Mouse (Mus musculus) megakaryocyte, adult 5-6 weeks (primary cell): ENCODE results near the gene Prrx2. TPM values are rescaled to one million over a fixed set of nuclear protein-coding genes. Genes with fewer than 3 reads are reported as not detected.
A peak's percentile ranks its signal among the peaks of the same experiment; 100 is the strongest.

ENCODE experiments used
- ATAC-seq: 2 replicates; pipeline ENCODE4 v1.8.0; 2016; ENCODE audit warnings: mild to moderate bottlenecking, inconsistent platforms; ENCODE audit not compliant: poor library complexity, severe bottlenecking
- total RNA-seq, 2 experiments: library from RNA; stranded (forward) in 1 of 2; stranded (reverse) in 1 of 2; fragments of 153-499, 151-499 nt in 1 of 2; fragments of 221-1000, 200-1000 nt in 1 of 2; gene quantifications; 2 replicates each; pipeline versions ENCODE4 v1.2.3 to v1.2.4; 2015 to 2017

Gene Prrx2
- total RNA-seq, 2 experiments from 2014 or later, result not detected

DNA sequence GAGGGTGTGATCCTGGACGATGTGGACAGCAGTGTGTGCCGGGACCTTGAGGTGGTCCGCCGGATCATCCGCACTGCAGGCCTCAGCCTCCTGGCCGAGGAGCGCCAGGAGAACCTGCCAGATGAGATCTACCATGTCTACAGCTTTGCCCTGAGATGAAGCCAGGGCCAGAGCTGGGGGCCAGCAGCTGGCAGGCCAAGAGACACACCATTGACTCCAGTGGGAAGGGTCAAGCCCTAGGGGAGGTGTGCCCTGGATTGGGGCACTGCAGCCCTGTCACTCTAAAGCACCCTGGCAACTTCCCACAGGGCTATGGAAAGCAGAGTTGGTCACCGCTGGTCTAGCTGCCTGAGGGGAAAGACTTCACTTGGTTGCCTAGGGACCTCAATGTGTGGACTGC, 12.3 kb upstream of the Prrx2 start:
- ATAC-seq, result no peak

DNA sequence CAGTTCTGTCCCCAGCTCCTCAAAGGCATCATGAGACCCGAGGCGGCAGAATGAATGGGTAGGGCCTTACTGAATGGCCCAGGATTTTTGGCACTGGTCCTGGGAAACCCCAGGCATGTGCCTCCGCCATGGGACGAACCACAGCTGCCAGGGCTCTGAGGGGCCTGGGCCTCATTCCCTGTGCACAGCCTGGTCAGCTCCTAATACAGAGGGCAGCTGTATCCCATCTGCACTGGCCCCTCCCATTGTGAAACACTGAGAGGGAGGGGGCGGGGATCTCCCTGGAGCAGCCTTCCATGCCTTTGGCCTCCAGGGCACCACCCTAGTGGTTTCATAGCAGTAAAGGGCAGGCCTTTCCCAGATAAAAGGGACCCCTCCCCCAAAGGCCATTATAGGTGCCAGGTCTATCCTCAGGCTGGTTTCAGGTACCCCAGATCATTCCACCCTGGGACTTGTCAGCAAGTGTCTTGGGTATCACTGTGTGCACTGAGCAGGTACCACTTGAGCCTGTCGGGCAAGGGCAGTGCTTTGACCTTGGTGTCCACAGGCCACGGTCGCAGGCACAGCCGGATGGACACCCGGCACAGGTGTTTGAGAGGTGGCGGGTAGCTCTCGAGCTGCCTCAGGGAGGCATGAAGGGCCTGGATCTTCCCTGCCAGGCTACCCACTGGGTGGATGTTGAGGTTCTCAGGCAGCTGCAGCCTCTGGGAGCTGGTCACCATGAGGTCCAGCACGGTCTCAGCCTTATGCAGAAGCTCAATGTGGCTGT, 11.2 kb upstream of the Prrx2 start:
- ATAC-seq, result no peak

DNA sequence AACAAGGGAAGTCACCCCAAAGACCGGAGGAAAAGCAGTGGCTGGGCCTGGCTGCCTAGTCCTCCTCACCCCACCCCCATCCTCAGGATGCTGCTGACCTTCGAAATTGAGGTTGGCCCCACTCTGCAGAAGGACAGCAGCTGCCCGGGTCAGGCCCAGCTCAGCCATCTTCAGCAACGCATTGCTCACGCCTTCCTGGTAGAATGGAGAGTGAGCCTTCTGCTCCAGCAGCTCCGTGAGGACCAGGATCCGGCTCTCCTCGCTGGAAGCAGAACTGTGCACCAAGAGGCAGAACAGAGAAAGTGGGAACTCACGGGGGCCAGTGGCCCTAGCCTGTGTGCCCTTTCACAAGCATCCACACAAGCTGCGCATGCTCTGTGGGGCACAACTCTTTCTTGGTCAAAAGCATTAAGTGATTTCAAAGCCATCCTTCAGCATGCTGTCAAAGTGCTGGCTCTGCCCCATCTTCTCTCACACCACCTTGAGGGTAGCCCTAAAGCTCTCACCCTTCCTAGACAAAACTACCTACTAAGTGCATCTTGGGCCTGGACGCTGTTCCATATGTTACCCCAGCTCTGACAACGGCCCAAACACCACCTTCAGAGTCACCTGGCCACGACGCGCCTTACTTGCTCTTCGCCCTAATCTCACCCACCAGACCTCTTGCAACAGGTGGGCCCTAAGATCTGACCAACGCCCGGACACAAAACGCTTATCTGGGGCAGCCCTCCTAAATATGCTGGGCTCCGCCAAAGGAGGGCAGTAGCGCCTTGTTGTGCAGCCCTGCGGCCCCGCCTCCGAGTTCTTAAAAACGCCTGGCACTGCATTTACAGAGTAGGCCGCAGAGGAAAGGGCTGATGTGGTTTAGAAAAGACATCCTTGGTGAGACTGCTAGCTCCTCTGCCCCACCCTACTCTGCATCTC, 7.7 kb upstream of the Prrx2 start:
- peak; percentile 48 for ATAC-seq

DNA sequence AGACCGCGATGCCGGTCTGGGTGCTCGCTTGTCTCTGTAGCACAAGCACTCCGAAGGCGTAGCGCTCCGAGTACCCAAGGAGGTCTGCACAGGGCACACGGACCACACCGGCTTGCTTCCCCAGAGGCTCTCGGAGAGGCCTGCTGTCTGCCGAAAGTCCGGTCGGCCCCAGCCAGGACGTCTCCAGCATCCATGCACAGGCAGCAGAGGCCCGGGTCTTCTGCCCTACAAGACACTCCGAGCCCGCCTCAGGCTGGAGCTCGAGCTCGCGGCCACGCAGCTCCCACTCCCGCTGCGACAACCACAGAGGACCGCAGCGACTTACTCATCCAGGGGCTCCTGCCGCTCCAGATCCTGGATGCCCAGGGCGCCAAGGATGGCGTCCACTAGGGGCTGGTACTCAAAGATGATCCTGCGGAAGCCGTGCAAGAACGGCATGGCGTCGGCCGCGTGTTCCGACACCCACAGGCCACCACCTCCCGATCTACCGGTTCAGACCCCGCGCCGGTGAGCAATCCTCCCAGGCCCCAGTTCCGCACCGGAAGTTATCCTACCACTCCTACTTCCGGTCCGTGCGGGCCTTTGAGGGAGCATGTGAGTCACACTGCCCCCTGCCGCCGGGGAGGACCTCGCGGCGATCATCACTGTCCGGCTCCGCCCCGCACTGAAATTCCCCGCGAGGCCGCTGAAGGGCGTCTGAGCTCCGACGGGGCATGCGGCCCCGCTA, 6.9 kb upstream of the Prrx2 start:
- peak; percentile 83 for ATAC-seq

DNA sequence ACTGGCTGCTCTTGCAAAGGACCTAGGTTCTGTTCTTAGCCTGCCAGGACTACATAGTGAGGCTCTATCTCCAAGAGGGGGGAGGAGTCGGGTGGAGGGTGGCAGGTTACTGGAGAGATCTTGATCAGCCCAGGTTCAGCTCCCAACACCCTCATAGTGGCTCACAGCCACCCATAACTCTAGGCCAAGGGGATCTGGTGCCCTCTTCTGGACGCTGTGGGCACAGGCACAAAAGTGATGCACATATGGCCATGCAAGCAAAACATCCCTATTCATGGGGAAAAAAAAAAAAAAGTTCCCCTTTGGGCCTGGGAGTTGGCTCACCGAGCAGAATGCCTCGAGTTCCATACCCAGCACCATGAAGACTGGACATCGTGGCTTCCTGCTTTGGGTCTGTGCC, 5.5 kb upstream of the Prrx2 start:
- ATAC-seq, result 0 out of 2 replicates have a peak, but pooled peaks have one; percentile 16

DNA sequence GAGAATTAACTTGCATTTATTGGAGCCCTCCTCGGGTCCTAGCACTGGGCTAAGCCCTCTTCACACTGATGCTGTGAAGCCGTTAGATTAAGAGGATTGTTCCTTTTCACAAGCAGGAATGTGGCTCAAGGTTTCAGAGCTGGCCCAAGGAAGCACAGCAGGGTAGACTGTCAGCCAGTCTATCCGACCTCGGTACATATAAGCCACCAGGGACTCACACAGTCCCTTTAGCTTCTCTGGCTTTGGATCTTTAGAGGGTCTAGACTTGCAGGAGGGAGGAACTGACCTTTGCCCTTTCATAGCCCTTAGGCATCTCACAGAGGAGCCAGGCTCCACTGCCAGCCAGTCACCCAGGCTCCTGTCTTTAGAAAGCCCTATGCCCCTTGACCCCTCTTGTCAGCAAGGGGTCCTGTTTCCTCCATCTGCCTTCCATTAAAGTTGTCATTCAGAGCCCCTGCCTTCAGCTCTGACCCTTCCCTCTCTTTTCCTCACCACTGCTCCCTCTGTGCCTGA, 4.4 kb upstream of the Prrx2 start, which contains the start of gene Asb6:
Gene Asb6 (minus strand): TSS at position 51 of the 513 bp plus-strand sequence.
- no peak for ATAC-seq

DNA sequence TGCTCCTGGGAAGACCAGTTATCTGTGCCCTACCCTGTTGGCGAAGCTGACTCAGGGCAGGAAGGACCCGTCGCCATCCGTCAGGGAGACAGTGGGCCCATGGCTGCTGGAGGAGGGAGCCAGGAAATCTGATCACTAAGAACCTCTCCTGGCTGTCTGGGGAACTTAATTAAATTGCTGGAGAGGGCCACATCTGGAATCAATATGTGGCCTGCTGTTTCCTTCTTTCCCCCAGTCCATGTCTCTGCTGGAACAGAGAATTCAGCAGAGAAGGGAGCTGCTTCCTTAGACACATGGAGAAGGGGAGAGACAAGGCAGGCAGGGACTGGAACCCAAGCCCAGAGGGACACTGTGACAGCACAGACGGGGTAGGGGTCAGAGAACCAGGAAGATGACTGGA, 1.1 kb upstream of the Prrx2 start:
- ATAC-seq, result no peak

DNA sequence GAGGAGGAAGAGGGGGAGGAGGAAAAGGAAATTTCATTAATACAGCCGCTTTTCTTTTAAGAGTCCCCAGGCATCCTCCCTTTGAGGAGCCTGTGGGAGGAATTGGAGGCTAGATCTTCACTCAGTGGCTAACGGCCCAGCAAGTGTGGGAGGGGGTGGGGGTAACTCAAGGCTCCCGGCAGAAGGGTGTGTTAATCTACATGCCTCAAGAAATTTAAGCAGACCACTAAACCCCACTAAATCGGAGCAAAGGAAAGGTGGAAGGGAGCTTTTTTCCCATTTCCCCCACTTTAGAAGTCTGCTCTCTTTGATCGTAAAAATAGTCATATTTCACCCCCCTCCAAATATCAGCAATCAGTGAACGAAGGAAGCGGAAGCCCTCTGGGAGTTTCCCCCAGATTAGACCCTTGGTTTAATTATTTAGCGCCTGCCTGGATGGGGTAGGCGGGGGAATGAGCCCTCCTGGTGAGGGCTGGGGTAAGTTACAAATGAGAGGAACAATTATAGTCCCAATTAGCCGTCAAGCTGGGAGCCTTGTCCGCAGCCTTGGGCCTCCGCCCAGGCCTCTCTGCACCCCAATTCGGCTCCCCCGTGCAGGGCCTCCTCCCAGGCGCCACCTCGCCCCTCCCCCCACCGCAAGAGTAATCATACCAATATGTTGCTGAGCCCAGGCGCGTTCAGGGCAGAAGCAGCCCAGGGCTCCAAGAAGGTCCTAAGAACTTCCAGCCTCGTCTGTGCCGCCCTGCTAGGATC, 1.6 kb downstream of the Prrx2 start:
- ATAC-seq, result no peak

DNA sequence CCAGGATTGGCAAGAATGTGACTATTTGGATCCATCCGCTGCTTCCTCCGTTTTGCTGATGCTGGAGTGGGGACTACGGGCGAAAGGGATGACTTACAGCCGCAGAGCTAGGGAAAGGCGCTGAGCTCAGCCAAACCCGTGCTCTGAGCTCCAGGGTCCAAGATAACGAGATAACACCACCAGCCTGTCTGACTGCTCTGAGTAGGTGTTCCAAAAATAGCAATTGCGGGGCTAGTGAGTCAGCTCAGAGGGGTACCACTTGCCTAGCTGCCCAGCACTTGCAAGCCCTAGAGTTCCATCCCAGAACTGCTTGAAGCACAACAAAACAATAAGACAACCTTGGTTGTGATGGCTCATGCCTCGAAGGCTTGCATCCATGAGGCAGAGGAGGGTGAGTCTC, 7.8 kb downstream of the Prrx2 start:
- no peak for ATAC-seq

DNA sequence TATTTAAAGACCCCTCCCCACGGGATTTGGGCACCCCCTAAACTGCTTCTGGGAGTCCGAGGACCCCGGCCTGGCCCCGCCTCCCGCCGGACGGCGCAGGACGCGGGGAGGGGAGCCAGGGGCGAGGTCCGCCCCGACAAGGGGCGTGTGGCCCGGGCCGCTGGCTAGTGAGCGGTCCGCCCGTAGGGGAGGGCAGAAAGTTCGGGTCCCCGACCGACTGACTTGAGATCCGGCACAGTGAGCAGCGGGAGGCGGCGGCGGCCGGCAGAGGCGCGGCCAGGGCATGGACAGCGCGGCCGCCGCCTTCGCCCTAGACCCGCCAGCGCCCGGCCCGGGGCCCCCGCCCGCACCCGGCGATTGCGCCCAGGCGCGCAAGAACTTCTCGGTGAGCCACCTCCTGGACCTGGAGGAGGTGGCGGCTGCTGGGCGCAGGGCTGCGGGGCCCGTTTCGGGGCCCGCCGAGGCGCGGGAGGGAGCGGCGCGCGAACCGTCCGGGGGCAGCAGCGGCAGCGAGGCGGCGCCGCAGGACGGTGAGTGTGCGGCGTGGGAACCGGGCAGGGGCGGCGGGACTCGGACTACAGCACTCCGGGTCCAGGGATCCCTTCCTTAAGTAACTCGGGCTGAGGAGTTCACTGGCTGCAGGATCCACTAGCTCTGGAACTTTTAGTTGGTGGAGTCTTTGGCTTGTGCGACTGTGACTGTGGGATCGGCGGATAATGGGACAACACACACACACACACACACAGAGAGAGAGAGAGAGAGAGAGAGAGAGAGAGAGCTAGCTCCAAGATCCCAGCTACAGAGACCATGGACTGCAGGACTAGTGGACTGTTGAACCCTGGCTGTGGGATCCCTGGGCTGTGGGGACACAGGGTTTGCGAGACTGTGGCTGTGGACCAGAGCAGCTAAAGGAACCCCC, 10.6 kb downstream of the Prrx2 start:
- no peak for ATAC-seq

DNA sequence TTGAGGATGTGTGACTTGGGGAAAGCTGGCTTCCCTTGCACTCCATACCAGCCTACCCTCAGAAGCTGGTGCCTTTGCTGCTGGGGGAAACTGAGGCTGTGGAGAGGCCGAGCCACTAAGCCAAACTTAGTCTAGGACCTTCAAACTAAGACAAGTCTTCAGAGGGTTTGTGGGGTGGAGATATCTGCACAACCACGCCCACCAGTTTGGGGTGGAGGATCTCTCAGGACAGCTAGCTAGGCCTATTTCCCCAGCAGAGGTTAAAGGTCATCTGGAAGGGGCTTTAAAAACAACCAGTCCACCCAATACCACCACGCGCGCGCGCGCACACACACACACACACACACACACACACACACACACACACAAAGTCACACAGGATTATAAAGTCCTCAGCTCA, 11.5 kb downstream of the Prrx2 start:
- no peak for ATAC-seq

DNA sequence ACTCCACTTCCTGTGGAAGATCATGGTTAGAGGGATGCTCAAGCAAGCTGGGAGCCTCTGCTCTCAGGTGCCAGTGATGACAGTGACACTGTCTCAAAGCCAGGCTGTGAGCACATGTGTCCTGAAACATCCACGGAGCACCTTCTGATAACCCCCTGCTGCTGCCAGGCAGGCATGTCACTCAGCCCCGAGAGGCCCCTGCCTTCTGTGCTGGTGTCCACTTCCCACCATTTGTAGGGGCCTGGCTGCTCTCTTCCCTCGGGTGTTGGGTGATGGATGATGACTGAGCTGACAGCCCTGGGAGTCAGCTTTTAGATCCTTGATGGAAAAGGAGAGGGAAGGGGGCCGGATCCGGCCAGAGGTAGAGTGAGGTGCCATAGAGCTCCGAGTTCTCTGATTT, 12.0 kb downstream of the Prrx2 start:
- no peak for ATAC-seq

DNA sequence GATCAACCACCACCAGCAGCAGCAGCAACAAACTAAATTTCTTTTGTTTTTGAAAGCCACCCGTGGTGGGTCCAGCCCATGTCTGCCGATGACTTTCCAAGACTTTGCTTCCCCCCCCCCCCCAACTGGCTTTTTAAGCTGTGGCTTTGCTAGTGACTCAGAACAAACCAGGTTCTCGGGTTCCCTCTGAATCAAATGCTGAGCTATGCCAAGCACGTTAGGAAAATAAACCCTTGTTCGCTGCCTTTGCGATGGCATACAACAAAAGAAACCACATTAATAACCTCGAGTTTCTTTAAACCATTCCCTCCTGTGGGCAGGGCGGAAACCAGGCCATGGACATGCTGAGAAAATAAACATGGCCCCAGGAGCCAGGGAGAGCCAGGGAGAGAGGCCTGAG, 13.4 kb downstream of the Prrx2 start:
- no peak for ATAC-seq

DNA sequence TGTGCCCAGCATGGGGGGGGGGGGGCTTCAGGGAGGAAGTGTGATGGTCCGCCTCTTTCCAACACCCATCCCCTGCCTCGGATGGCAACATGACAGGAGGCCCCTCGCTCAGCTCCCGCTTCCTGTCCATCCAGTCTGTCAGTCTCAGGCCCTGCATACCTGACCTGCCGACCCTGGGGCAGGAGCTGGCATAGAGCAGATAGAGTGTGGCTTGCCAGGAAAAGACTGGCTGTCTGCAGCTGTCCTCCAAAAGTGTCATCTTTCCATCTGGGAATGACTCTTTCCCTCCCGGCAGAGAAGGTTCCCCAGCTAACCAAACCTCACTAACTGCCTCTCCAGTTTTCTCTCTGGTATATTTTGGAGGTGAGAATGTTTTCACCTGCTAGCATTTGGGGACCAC, 15.8 kb downstream of the Prrx2 start:
- ATAC-seq, result no peak

DNA sequence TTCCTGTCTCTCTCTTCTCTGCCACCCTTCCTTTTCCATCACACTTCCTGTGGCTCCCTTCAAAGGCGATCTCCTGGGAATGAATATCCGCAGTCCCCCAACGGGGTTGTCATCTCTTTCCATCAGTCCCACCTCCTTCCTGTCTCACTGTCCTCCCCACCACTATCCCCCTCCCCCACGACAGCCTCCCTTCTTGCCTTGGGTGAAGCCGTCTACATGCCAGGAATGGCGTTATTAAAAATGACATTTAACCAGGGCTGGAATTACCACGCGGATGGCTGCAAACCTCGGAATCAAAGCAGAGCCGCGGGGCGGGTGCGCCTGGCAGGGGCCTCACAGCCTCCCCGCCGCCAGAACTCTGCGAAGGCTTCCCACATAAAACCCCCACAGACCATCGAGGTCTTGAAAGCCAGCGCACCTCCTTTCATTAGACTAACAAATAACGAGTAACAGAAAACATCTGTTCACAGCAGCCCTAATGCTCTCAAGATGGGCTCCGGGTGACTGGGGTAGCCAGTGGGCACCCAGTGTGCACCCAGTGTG, 18.1 kb downstream of the Prrx2 start:
- ATAC-seq, result no peak

DNA sequence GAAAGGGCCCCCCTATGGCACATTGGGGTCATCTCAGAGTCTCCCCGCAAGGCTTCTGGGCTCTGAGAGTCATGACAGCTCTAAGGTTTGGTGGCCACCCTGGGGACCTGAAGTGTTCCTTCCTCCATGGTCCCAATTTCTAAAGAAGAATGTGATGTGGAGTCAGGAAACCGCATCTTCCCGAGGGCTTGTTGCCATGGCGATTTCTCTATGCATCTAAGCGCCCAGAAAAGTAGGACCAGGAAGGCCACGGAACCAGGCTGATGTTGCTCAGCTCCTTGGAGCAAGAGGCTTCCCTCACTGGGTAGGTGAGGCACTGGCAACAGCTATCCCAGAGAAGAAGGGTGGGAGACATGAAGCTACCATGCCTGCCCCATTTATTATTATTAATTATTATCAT, 22.3 kb downstream of the Prrx2 start:
- ATAC-seq, result no peak

DNA sequence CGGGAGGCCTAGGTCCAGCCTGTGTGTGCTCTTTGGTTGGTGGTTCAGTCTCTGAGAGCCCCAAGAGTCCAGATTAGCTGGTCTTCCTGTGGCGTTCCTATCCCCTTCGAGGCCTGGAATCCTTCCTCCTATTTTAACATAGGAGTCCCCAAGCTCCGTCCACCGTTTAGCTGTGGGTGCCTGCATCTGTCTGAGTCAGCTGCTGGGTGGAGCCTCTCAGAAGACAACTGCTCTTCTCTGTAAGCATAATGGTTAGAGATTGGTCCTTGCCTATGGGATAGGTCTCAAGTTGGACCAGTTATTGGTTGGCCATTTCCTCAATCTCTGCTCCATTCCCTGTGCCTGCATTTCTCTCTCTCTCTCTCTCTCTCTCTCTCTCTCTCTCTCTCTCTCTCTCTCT, 25.0 kb downstream of the Prrx2 start:
- ATAC-seq, result no peak

DNA sequence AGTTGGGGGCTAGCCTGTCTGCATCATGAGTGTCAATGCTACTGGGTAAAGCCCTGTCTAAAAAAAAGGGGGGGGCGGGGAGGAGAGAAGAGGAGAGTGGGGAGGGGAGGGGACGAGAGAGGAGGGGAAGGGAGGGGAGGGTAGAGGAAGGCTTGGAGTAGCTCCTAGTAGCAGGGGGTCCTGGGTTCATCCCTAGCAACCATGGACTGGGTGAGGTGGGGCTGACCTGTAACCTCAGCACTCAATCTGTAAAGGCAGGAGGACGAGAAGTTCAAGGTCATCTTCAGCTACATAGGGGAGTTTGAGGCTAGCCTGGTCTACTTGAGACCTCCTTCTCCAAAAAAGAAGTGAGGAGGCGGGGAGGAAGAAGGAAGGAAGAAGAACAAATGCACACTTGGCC, 27.3 kb downstream of the Prrx2 start:
- no peak for ATAC-seq

DNA sequence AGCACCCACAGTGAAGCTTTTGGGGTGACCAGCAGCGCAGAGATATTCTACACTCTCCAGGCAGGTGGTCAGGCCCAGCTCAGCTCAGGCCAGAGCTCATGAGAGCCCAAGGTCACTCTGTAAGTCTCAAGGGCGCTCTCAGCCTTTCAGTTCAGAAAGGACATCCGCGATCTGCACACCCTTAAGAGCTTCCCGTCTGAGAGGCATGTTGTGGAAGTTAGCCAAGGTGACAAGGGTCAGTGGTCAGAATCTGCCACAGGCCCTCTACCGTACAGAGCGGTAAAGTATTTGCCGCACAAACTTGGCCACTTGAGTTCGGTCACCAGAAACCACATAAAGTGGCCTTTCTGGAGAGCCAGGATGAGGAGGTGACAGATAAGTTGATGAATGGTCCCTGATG, 28.8 kb downstream of the Prrx2 start:
- no peak for ATAC-seq
